Mouse (Mus musculus) hindbrain, embryonic 10.5 days (tissue): ENCODE results near the gene Lmntd1. TPM values are rescaled to one million over a fixed set of nuclear protein-coding genes. Genes with fewer than 3 reads are reported as not detected.
A peak's percentile ranks its signal among the peaks of the same experiment; 100 is the strongest.

Experiments used
- DNase-seq: peaks from one replicate; pipeline ENCODE4 v3.0.0-alpha.2; 2017; ENCODE audit warnings: low spot score
- H3K27ac ChIP-seq: fragments of 300-500 bp; sonication (generic); 2 replicates; pipeline ENCODE4 v1.5.1; 2016; ENCODE audit warnings: mild to moderate bottlenecking, moderate library complexity
- H3K27me3 ChIP-seq: fragments of 300-500 bp; sonication (generic); 2 replicates; pipeline ENCODE4 v1.6.1; 2016; ENCODE audit warnings: mild to moderate bottlenecking; ENCODE audit not compliant: poor library complexity, insufficient read depth, severe bottlenecking
- H3K36me3 ChIP-seq: fragments of 300-500 bp; sonication (generic); 2 replicates; pipeline ENCODE4 v1.6.1; 2016; ENCODE audit warnings: mild to moderate bottlenecking, moderate library complexity
- H3K4me1 ChIP-seq: fragments of 300-500 bp; sonication (generic); replicated peaks from 2 replicates; pipeline ENCODE4 v1.6.1; 2016; ENCODE audit warnings: mild to moderate bottlenecking
- H3K4me3 ChIP-seq: fragments of 300-500 bp; sonication (generic); 2 replicates; pipeline ENCODE4 v1.5.1; 2016; ENCODE audit warnings: mild to moderate bottlenecking, moderate library complexity
- H3K9me3 ChIP-seq: fragments of 300-500 bp; sonication (generic); 2 replicates; pipeline ENCODE4 v1.6.1; 2016; ENCODE audit warnings: mild to moderate bottlenecking, moderate library complexity
- WGBS: fragments of 180-500 bp; shearing (Covaris S2); methylation state at CpG from one replicate; pipeline ENCODE4 v1.1.7; 2016; 5-methylcytosine and 5-hydroxymethylcytosine counted together
- polyA plus RNA-seq: library from polyadenylated mRNA; unstranded; fragments of >200 nt; fragmentation: Nextera tagmentation; extraction: Ambion mirVana; gene quantifications from 2 replicates; pipeline ENCODE4 v1.2.1, GENCODE M21; 2016

Lmntd1 gene
- polyA plus RNA-seq, 1 experiment from 2014 or later, result 0.31 TPM

GRCm38 (mm10) chr6:145372066-145372465 is 242.1 kb downstream of the Lmntd1 start:
- H3K4me3 ChIP-seq, result no peak overlapping the region
- no peak for DNase-seq
- WGBS, result 67% methylated on average over 2 of the region's 2 CpGs
- peaks cover 27% of the 10 kb centered on the region for H3K4me1 ChIP-seq
- no peaks in the 10 kb centered on the region for H3K9me3 ChIP-seq
- H3K27me3 ChIP-seq, result 0 out of 2 replicates have a peak, but pooled peaks cover 3% of the 10 kb centered on the region
- H3K27ac ChIP-seq, result no peak overlapping the region
- H3K36me3 ChIP-seq, result no peaks in the 10 kb centered on the region

- Histone ChIP-seq H3K4me1 (peaks cover 27% of the 10 kb centered on the region), H3K36me3 (no peaks in the 10 kb centered on the region), H3K27me3 (0 out of 2 replicates have a peak, but pooled peaks cover 3% of the 10 kb centered on the region), H3K27ac (no peak overlapping the region), H3K9me3 (no peaks in the 10 kb centered on the region), H3K4me3 (no peak overlapping the region)
- DNase-seq, result no peak
- 90% methylated on average over 4 of the region's 4 CpGs for WGBS
These were observed 242.5 kb downstream of the Lmntd1 start for GRCm38 (mm10) chr6:145371586-145371985.

- 73% methylated on average over 3 of the region's 3 CpGs for WGBS
- Histone ChIP-seq H3K4me3 (no peak overlapping the region), H3K27me3 (0 out of 2 replicates have a peak, but pooled peaks cover 3% of the 10 kb centered on the region), H3K36me3 (no peaks in the 10 kb centered on the region), H3K4me1 (peaks cover 22% of the 10 kb centered on the region), H3K9me3 (no peaks in the 10 kb centered on the region), H3K27ac (no peak overlapping the region)
- no peak for DNase-seq
These were observed 243.8 kb downstream of the Lmntd1 start for GRCm38 (mm10) chr6:145370302-145370701.

GRCm38 (mm10) chr6:145369290-145369689 is 244.8 kb downstream of the Lmntd1 start:
- H3K27ac ChIP-seq, result no peak overlapping the region
- 68% methylated on average over 4 of the region's 4 CpGs for WGBS
- no peak for DNase-seq

GRCm38 (mm10) chr6:145366488-145366887 is 247.6 kb downstream of the Lmntd1 start:
- H3K9me3 ChIP-seq, result no peaks in the 10 kb centered on the region
- H3K27ac ChIP-seq, result no peak overlapping the region
- H3K27me3 ChIP-seq, result 0 out of 2 replicates have a peak, but pooled peaks cover 7% of the 10 kb centered on the region
- no peak overlapping the region for H3K4me3 ChIP-seq
- 95% methylated on average over 11 of the region's 11 CpGs for WGBS
- peaks cover 20% of the 10 kb centered on the region for H3K4me1 ChIP-seq
- no peaks in the 10 kb centered on the region for H3K36me3 ChIP-seq
- DNase-seq, result no peak

More at GRCm38 (mm10) chr6:145369290-145369689, 244.8 kb downstream of the Lmntd1 start:
- Histone ChIP-seq H3K4me3 (no peak overlapping the region), H3K27me3 (0 out of 2 replicates have a peak, but pooled peaks cover 3% of the 10 kb centered on the region), H3K9me3 (no peaks in the 10 kb centered on the region), H3K4me1 (peaks cover 22% of the 10 kb centered on the region), H3K36me3 (no peaks in the 10 kb centered on the region)

GRCm38 (mm10) chr6:145363698-145364097 is 250.4 kb downstream of the Lmntd1 start:
- Histone ChIP-seq H3K36me3 (no peaks in the 10 kb centered on the region), H3K27ac (no peak overlapping the region), H3K4me3 (no peak overlapping the region), H3K4me1 (peaks cover 25% of the 10 kb centered on the region), H3K27me3 (0 out of 2 replicates have a peak, but pooled peaks cover 8% of the 10 kb centered on the region), H3K9me3 (no peaks in the 10 kb centered on the region)
- DNase-seq, result no peak
- WGBS, result 73% methylated on average over 7 of the region's 7 CpGs

- WGBS, result 65% methylated on average over 12 of the region's 12 CpGs
- H3K4me1 ChIP-seq, result peaks cover 23% of the 10 kb centered on the region
- no peak overlapping the region for H3K27ac ChIP-seq
These were observed 252.9 kb downstream of the Lmntd1 start for GRCm38 (mm10) chr6:145361109-145361694.

GRCm38 (mm10) chr6:145359470-145360430 is 254.4 kb downstream of the Lmntd1 start:
- Histone ChIP-seq H3K27me3 (0 out of 2 replicates have a peak, but pooled peaks cover 5% of the 10 kb centered on the region), H3K36me3 (no peaks in the 10 kb centered on the region), H3K27ac (no peak overlapping the region), H3K9me3 (peaks cover 6% of the 10 kb centered on the region; the same call in 1 of the 2 replicates), H3K4me1 (peaks cover 23% of the 10 kb centered on the region), H3K4me3 (no peak overlapping the region)
- DNase-seq, result peak; percentile 50
- 52% methylated on average over 26 of the region's 26 CpGs for WGBS

More at GRCm38 (mm10) chr6:145361109-145361694, 252.9 kb downstream of the Lmntd1 start:
- no peak for DNase-seq
- Histone ChIP-seq H3K27me3 (0 out of 2 replicates have a peak, but pooled peaks cover 5% of the 10 kb centered on the region), H3K9me3 (peaks cover under 1% of the 10 kb centered on the region; the same call in 1 of the 2 replicates), H3K4me3 (no peak overlapping the region), H3K36me3 (no peaks in the 10 kb centered on the region)

GRCm38 (mm10) chr6:145358001-145358400 is 256.1 kb downstream of the Lmntd1 start:
- Histone ChIP-seq H3K4me3 (no peak overlapping the region), H3K27ac (no peak overlapping the region), H3K4me1 (peaks cover 17% of the 10 kb centered on the region), H3K27me3 (0 out of 2 replicates have a peak, but pooled peaks cover 5% of the 10 kb centered on the region), H3K9me3 (peaks cover 6% of the 10 kb centered on the region; the same call in 1 of the 2 replicates), H3K36me3 (no peaks in the 10 kb centered on the region)
- no peak for DNase-seq
- WGBS, result 74% methylated on average over 9 of the region's 9 CpGs

- H3K36me3 ChIP-seq, result no peaks in the 10 kb centered on the region
- no peak overlapping the region for H3K27ac ChIP-seq
- H3K27me3 ChIP-seq, result no peaks in the 10 kb centered on the region
- no peak for DNase-seq
- WGBS, result 95% methylated on average over 5 of the region's 5 CpGs
- peaks cover 6% of the 10 kb centered on the region; the same call in 1 of the 2 replicates for H3K9me3 ChIP-seq
- H3K4me1 ChIP-seq, result peaks cover 4% of the 10 kb centered on the region
- H3K4me3 ChIP-seq, result no peak overlapping the region
These were observed 260.3 kb downstream of the Lmntd1 start for GRCm38 (mm10) chr6:145353806-145354205.

GRCm38 (mm10) chr6:145352705-145353104 is 261.4 kb downstream of the Lmntd1 start:
- peaks cover 9% of the 10 kb centered on the region for H3K4me1 ChIP-seq
- no peaks in the 10 kb centered on the region for H3K36me3 ChIP-seq
- H3K27ac ChIP-seq, result no peak overlapping the region
- H3K4me3 ChIP-seq, result no peak overlapping the region
- peaks cover 6% of the 10 kb centered on the region; the same call in 1 of the 2 replicates for H3K9me3 ChIP-seq
- WGBS, result 39% methylated on average over 1 of the region's 1 CpGs
- DNase-seq, result no peak
- no peaks in the 10 kb centered on the region for H3K27me3 ChIP-seq

GRCm38 (mm10) chr6:145348196-145348915 is 265.8 kb downstream of the Lmntd1 start:
- no peaks in the 10 kb centered on the region for H3K9me3 ChIP-seq
- WGBS, result 64% methylated on average over 9 of the region's 9 CpGs
- H3K36me3 ChIP-seq, result no peaks in the 10 kb centered on the region
- no peaks in the 10 kb centered on the region for H3K27me3 ChIP-seq
- DNase-seq, result peak; percentile 49
- H3K27ac ChIP-seq, result no peak overlapping the region
- no peak overlapping the region for H3K4me3 ChIP-seq
- H3K4me1 ChIP-seq, result peaks cover 10% of the 10 kb centered on the region
